Mouse (Mus musculus) forebrain, postnatal 0 days (tissue): ENCODE measurements at regions not wholly inside any gene's neighbourhood (a gene's known extent, or its start where the extent isn't known, plus 50 kb on each side); places are given as distances from the start of the nearest gene placed in this dataset.

ENCODE experiments used
- ATAC-seq: fragments of 200-750 bp; cut with Nextera tagmentation; 2 replicates; pipeline ENCODE4 v1.8.0; 2017; ENCODE audit warnings: mild to moderate bottlenecking, moderate library complexity
- DNase-seq: peaks from one replicate; pipeline ENCODE4 v3.0.0-alpha.2; 2015
- H3K27ac ChIP-seq: fragments of 300-500 bp; sonication (generic); 2 replicates; pipeline ENCODE4 v1.5.1; 2014; ENCODE audit warnings: low read depth, mild to moderate bottlenecking, antibody characterized with exemption, low read length, moderate library complexity, mixed read lengths
- H3K27me3 ChIP-seq: fragments of 300-500 bp; sonication (generic); 2 replicates; pipeline ENCODE4 v1.6.1; 2014; ENCODE audit warnings: mild to moderate bottlenecking, low read length, mixed read lengths; ENCODE audit not compliant: insufficient read depth
- H3K36me3 ChIP-seq: fragments of 300-500 bp; sonication (generic); 2 replicates; pipeline ENCODE4 v1.6.1; 2014; ENCODE audit warnings: mild to moderate bottlenecking, moderate library complexity; ENCODE audit not compliant: insufficient read depth
- H3K4me1 ChIP-seq: fragments of 300-500 bp; sonication (generic); 2 replicates; pipeline ENCODE4 v1.6.1; 2014; ENCODE audit warnings: antibody characterized with exemption; ENCODE audit not compliant: insufficient read depth
- H3K4me2 ChIP-seq: fragments of 300-500 bp; sonication (generic); 2 replicates; pipeline ENCODE4 v1.6.1; 2014; ENCODE audit warnings: low read depth, mild to moderate bottlenecking, moderate library complexity
- H3K4me3 ChIP-seq: fragments of 300-500 bp; sonication (generic); 2 replicates; pipeline ENCODE4 v1.5.1; 2014; ENCODE audit warnings: low read depth, low read length, mixed read lengths
- H3K9ac ChIP-seq: fragments of 300-500 bp; sonication (generic); 2 replicates; pipeline ENCODE4 v1.6.1; 2014; ENCODE audit warnings: mild to moderate bottlenecking
- H3K9me3 ChIP-seq: fragments of 300-500 bp; sonication (generic); 2 replicates; pipeline ENCODE4 v1.6.1; 2016; ENCODE audit warnings: low read length
- CTCF ChIP-seq: sonication (generic); IDR thresholded peaks from 2 replicates; pipeline ENCODE4 v1.5.1; 2016; ENCODE audit warnings: antibody characterized with exemption, control low read depth, low read depth
- WGBS: fragments of 180-500 bp; shearing (Covaris S2); extraction: QIAGEN DNeasy Blood & Tissue Kit; methylation state at CpG from one replicate; pipeline ENCODE4 v1.1.7; 2014; 5-methylcytosine and 5-hydroxymethylcytosine counted together

GRCm38 (mm10) chr5:129387301-129387700, 113.7 kb upstream of the Sfswap start:
- H3K4me1 ChIP-seq, result peaks cover 5% of the 10 kb centered on the region
- H3K27ac ChIP-seq, result peak overlapping the region; percentile 50
- H3K9me3 ChIP-seq, result no peaks in the 10 kb centered on the region
- H3K27me3 ChIP-seq, result no peaks in the 10 kb centered on the region
- WGBS, result 72% methylated on average over 3 of the region's 3 CpGs
- TF ChIP-seq CTCF, result no peak
- no peak for ATAC-seq
- DNase-seq, result no peak
- no peaks in the 10 kb centered on the region for H3K36me3 ChIP-seq
- no peak overlapping the region for H3K9ac ChIP-seq
- H3K4me2 ChIP-seq, result no peak overlapping the region
- H3K4me3 ChIP-seq, result no peak overlapping the region

- DNase-seq (peak; percentile 76), ATAC-seq (peak; percentile 44)
- Histone ChIP-seq H3K4me2 (no peak overlapping the region), H3K4me1 (peaks cover 5% of the 10 kb centered on the region), H3K27me3 (no peaks in the 10 kb centered on the region), H3K27ac (peak overlapping the region; percentile 50; the same call in 1 of the 2 replicates), H3K9ac (no peak overlapping the region), H3K9me3 (no peaks in the 10 kb centered on the region), H3K4me3 (no peak overlapping the region), H3K36me3 (no peaks in the 10 kb centered on the region)
- TF ChIP-seq CTCF, result no peak
- WGBS, result 40% methylated on average over 4 of the region's 4 CpGs
Observed at GRCm38 (mm10) chr5:129390921-129391371, 110.1 kb upstream of the Sfswap start.

- no peaks in the 10 kb centered on the region for H3K27me3 ChIP-seq
- WGBS, result 80% methylated on average over 2 of the region's 2 CpGs
- H3K4me2 ChIP-seq, result no peak overlapping the region
- no peak overlapping the region for H3K9ac ChIP-seq
- no peak overlapping the region for H3K27ac ChIP-seq
- DNase-seq (no peak), ATAC-seq (no peak)
- TF ChIP-seq CTCF, result no peak
- no peak overlapping the region for H3K4me3 ChIP-seq
- H3K9me3 ChIP-seq, result no peaks in the 10 kb centered on the region
- H3K36me3 ChIP-seq, result no peaks in the 10 kb centered on the region
- H3K4me1 ChIP-seq, result peaks cover 5% of the 10 kb centered on the region; the same call in 1 of the 2 replicates
Observed at GRCm38 (mm10) chr5:129393150-129393549, 107.9 kb upstream of the Sfswap start.

GRCm38 (mm10) chr5:129393606-129394255, 107.3 kb upstream of the Sfswap start:
- Histone ChIP-seq H3K4me3 (no peak overlapping the region), H3K9me3 (no peaks in the 10 kb centered on the region), H3K27ac (no peak overlapping the region), H3K27me3 (no peaks in the 10 kb centered on the region), H3K36me3 (no peaks in the 10 kb centered on the region), H3K4me2 (no peak overlapping the region), H3K9ac (no peak overlapping the region), H3K4me1 (peaks cover 5% of the 10 kb centered on the region; the same call in 1 of the 2 replicates)
- no peak for TF ChIP-seq CTCF
- WGBS, result 59% methylated on average over 9 of the region's 9 CpGs
- ATAC-seq (no peak), DNase-seq (no peak)

- H3K4me3 ChIP-seq, result no peak overlapping the region
- TF ChIP-seq CTCF, result no peak
- no peak for DNase-seq
- no peak overlapping the region for H3K9ac ChIP-seq
- no peaks in the 10 kb centered on the region for H3K27me3 ChIP-seq
- H3K4me1 ChIP-seq, result peaks cover 5% of the 10 kb centered on the region; the same call in 1 of the 2 replicates
- no peaks in the 10 kb centered on the region for H3K36me3 ChIP-seq
- WGBS, result 40% methylated on average over 4 of the region's 4 CpGs
- no peak overlapping the region for H3K27ac ChIP-seq
- no peaks in the 10 kb centered on the region for H3K9me3 ChIP-seq
- peak; percentile 18; the same call in 1 of the 2 replicates for ATAC-seq
- H3K4me2 ChIP-seq, result no peak overlapping the region
Observed at GRCm38 (mm10) chr5:129394416-129394815, 106.6 kb upstream of the Sfswap start.

GRCm38 (mm10) chr5:129397311-129397710, 103.7 kb upstream of the Sfswap start:
- TF ChIP-seq CTCF, result no peak
- DNase-seq, result no peak
- 69% methylated on average over 1 of the region's 1 CpGs for WGBS
- no peak for ATAC-seq
- Histone ChIP-seq H3K4me2 (no peak overlapping the region), H3K36me3 (no peaks in the 10 kb centered on the region), H3K9ac (no peak overlapping the region), H3K27me3 (no peaks in the 10 kb centered on the region), H3K9me3 (no peaks in the 10 kb centered on the region), H3K4me3 (no peak overlapping the region), H3K27ac (no peak overlapping the region), H3K4me1 (no peaks in the 10 kb centered on the region)

- ATAC-seq (no peak), DNase-seq (no peak)
- WGBS, result 41% methylated on average over 4 of the region's 4 CpGs
- H3K4me3 ChIP-seq, result no peak overlapping the region
- no peaks in the 10 kb centered on the region for H3K4me1 ChIP-seq
- H3K9me3 ChIP-seq, result no peaks in the 10 kb centered on the region
- H3K27ac ChIP-seq, result no peak overlapping the region
- H3K4me2 ChIP-seq, result no peak overlapping the region
- TF ChIP-seq CTCF, result no peak
- H3K9ac ChIP-seq, result no peak overlapping the region
- H3K27me3 ChIP-seq, result no peaks in the 10 kb centered on the region
- H3K36me3 ChIP-seq, result no peaks in the 10 kb centered on the region
Observed at GRCm38 (mm10) chr5:129406259-129406658, 94.8 kb upstream of the Sfswap start.
